In the genomic region with DNA sequence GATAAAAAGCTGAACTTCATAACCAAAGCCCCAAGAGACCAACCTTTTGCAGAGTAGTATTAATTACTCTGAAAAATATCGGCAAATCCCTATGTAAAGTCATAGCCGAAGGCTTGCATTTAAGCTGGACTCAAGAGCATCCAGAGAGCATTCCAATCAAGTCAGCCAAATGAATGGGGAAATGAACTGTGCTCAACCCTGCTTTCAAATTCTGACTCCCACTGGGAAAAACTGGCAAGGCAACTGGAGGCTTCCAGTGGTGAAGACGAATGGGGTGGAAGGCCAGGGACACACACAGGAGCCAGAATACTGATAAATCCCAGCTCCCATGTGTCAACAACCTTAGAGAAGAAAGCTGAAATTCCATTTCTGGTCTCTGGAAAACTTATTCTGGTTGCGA, we compare ENCODE assay signal across 18 mouse cellular contexts.
A peak's percentile ranks its signal among the peaks of the same experiment; 100 is the strongest.
DNase-seq lines count a peak whose midpoint lies in the region; ATAC-seq and TF ChIP-seq lines count a peak whose summit lies in the region.
"Had no signal": no experiment of that assay in that cellular context is flagged by ENCODE, and none has a peak within 500 bp of the region (broad histone marks: within the 10 kb centered on the region; RNA-seq: fewer than 3 reads in every experiment).

No protein-coding gene starts in this region.

- 0 out of 2 replicates have a peak, but pooled peaks cover 1% of the 10 kb centered on the region for H3K4me1 ChIP-seq in forebrain, embryonic 11.5 days (replicated peaks; ENCODE audit: control insufficient read depth, insufficient read depth, low read length)
- peaks cover 33% of the 10 kb centered on the region for H3K4me1 ChIP-seq in forebrain, embryonic 10.5 days
- peaks cover 3% of the 10 kb centered on the region; the same call in 1 of the 2 replicates for H3K4me1 ChIP-seq in hindbrain, postnatal 0 days (ENCODE audit: insufficient read depth, low read length)
- H3K4me1 ChIP-seq in hindbrain, embryonic 11.5 days (replicated peaks; ENCODE audit: control insufficient read depth, insufficient read depth, low read length): no peaks in the 10 kb centered on the region
- H3K4me1 ChIP-seq: embryonic facial prominence, embryonic 12.5 days; liver, embryonic 13.5 days; neural tube, embryonic 12.5 days had no signal

- TF ChIP-seq CTCF in hindbrain, postnatal 0 days (IDR thresholded peaks at IDR 0.05; ENCODE audit: low read depth): no peak

- H3K27ac ChIP-seq in forebrain, embryonic 11.5 days (ENCODE audit: low read depth, low read length): no peak overlapping the region
- no peak overlapping the region for H3K27ac ChIP-seq in forebrain, embryonic 10.5 days
- no peak overlapping the region for H3K27ac ChIP-seq in hindbrain, postnatal 0 days
- H3K27ac ChIP-seq in hindbrain, embryonic 11.5 days (ENCODE audit: low read depth, low read length): no peak overlapping the region
- H3K27ac ChIP-seq: embryonic facial prominence, embryonic 12.5 days; liver, embryonic 13.5 days; midbrain, embryonic 12.5 days; neural tube, embryonic 12.5 days had no signal

- no peak for DNase-seq in forebrain, embryonic 11.5 days (ENCODE audit: low spot score)
- DNase-seq in forebrain, embryonic 10.5 days (ENCODE audit: extremely low spot score, low spot score): no peak
- peak; percentile 48 for DNase-seq in hindbrain, postnatal 0 days (ENCODE audit: low spot score)
- no peak for DNase-seq in hindbrain, embryonic 11.5 days (ENCODE audit: low spot score)
- DNase-seq in 3T3-L1 (ENCODE audit: low read depth, low spot score): peak; percentile 6
- DNase-seq in embryo, embryonic 11 days: peak; percentile 3
- no peak for DNase-seq in right cerebral cortex, adult 2 months (ENCODE audit: low spot score in 2 of 2)
- DNase-seq in thymus, postnatal 14 days: no peak
- DNase-seq: cerebellum, adult 8-10 months; kidney, postnatal 25 days; liver, embryonic 13.5 days; right cerebral cortex, postnatal 14 days; thymus, adult 2 months had no signal

- H3K4me3 ChIP-seq in forebrain, embryonic 11.5 days (ENCODE audit: low read depth, low read length): no peak overlapping the region
- no peak overlapping the region for H3K4me3 ChIP-seq in forebrain, embryonic 10.5 days
- H3K4me3 ChIP-seq in hindbrain, postnatal 0 days (ENCODE audit: low read length): no peak overlapping the region
- H3K4me3 ChIP-seq in hindbrain, embryonic 11.5 days (ENCODE audit: low read depth, low read length): no peak overlapping the region
- H3K4me3 ChIP-seq: embryonic facial prominence, embryonic 12.5 days; liver, embryonic 13.5 days; midbrain, embryonic 12.5 days; neural tube, embryonic 12.5 days had no signal

- H3K36me3 ChIP-seq in forebrain, embryonic 11.5 days (ENCODE audit: control insufficient read depth, insufficient read depth, low read length): no peaks in the 10 kb centered on the region
- H3K36me3 ChIP-seq in forebrain, embryonic 10.5 days (replicated peaks): no peaks in the 10 kb centered on the region
- H3K36me3 ChIP-seq in hindbrain, postnatal 0 days (ENCODE audit: insufficient read depth, low read length): no peaks in the 10 kb centered on the region
- no peaks in the 10 kb centered on the region for H3K36me3 ChIP-seq in hindbrain, embryonic 11.5 days (ENCODE audit: control insufficient read depth, insufficient read depth, low read length)
- H3K36me3 ChIP-seq: embryonic facial prominence, embryonic 12.5 days; liver, embryonic 13.5 days; midbrain, embryonic 12.5 days; neural tube, embryonic 12.5 days had no signal

- H3K27me3 ChIP-seq in forebrain, embryonic 11.5 days (ENCODE audit: control insufficient read depth, insufficient read depth, low read length): no peaks in the 10 kb centered on the region
- H3K27me3 ChIP-seq in forebrain, embryonic 10.5 days (ENCODE audit: poor library complexity, severe bottlenecking): no peaks in the 10 kb centered on the region
- no peaks in the 10 kb centered on the region for H3K27me3 ChIP-seq in hindbrain, postnatal 0 days (ENCODE audit: insufficient read depth, low read length)
- H3K27me3 ChIP-seq in hindbrain, embryonic 11.5 days (ENCODE audit: control insufficient read depth, insufficient read depth, low read length): no peaks in the 10 kb centered on the region
- H3K27me3 ChIP-seq: embryonic facial prominence, embryonic 12.5 days; liver, embryonic 13.5 days; midbrain, embryonic 12.5 days; neural tube, embryonic 12.5 days had no signal

- H3K9me3 ChIP-seq in forebrain, embryonic 11.5 days (ENCODE audit: control insufficient read depth, low read length): no peaks in the 10 kb centered on the region
- H3K9me3 ChIP-seq in forebrain, embryonic 10.5 days: no peaks in the 10 kb centered on the region
- no peaks in the 10 kb centered on the region for H3K9me3 ChIP-seq in hindbrain, postnatal 0 days (ENCODE audit: low read length)
- H3K9me3 ChIP-seq in hindbrain, embryonic 11.5 days (ENCODE audit: control insufficient read depth, low read length): no peaks in the 10 kb centered on the region
- H3K9me3 ChIP-seq: embryonic facial prominence, embryonic 12.5 days; liver, embryonic 13.5 days; midbrain, embryonic 12.5 days; neural tube, embryonic 12.5 days had no signal

- WGBS in forebrain, embryonic 11.5 days: 33% methylated on average over 4 of the region's 4 CpGs
- WGBS in forebrain, embryonic 10.5 days: 56% methylated on average over 4 of the region's 4 CpGs
- 40% methylated on average over 4 of the region's 4 CpGs for WGBS in hindbrain, postnatal 0 days
- 57% methylated on average over 4 of the region's 4 CpGs for WGBS in hindbrain, embryonic 11.5 days

- H3K9ac ChIP-seq in forebrain, embryonic 11.5 days (ENCODE audit: low read length): no peak overlapping the region
- H3K9ac ChIP-seq in hindbrain, postnatal 0 days (replicated peaks; ENCODE audit: low read length): no peak overlapping the region
- no peak overlapping the region for H3K9ac ChIP-seq in hindbrain, embryonic 11.5 days (ENCODE audit: low read depth, low read length)
- H3K9ac ChIP-seq: embryonic facial prominence, embryonic 12.5 days; liver, embryonic 13.5 days; midbrain, embryonic 12.5 days; neural tube, embryonic 12.5 days had no signal

- ATAC-seq in forebrain, embryonic 11.5 days (replicated peaks; ENCODE audit: low FRiP score): 0 out of 2 replicates have a peak, but pooled peaks have one; percentile 35
- no peak for ATAC-seq in hindbrain, postnatal 0 days
- no peak for ATAC-seq in hindbrain, embryonic 11.5 days (ENCODE audit: low FRiP score)
- ATAC-seq: activated CD4-positive, CD25-positive, alpha-beta regulatory T cell, adult 4 months; intestine, postnatal 0 days had no signal

- no peak overlapping the region for H3K4me2 ChIP-seq in forebrain, embryonic 11.5 days (ENCODE audit: low read depth, low read length, severe bottlenecking)
- no peak overlapping the region for H3K4me2 ChIP-seq in hindbrain, postnatal 0 days (ENCODE audit: low read depth, low read length)
- no peak overlapping the region for H3K4me2 ChIP-seq in hindbrain, embryonic 11.5 days (replicated peaks; ENCODE audit: low read depth, low read length)
- H3K4me2 ChIP-seq: embryonic facial prominence, embryonic 12.5 days; liver, embryonic 13.5 days; midbrain, embryonic 12.5 days; neural tube, embryonic 12.5 days had no signal

Comparison
In these comparisons a context has a peak if more than half of its experiments do, and no peak if none do; other contexts are left out.
1. DNase-seq: peak in hindbrain, postnatal 0 days (single experiment), 3T3-L1 (single experiment) and embryo, embryonic 11 days (single experiment); none in forebrain, embryonic 11.5 days (single experiment), forebrain, embryonic 10.5 days (single experiment), hindbrain, embryonic 11.5 days (single experiment), right cerebral cortex, adult 2 months (0 of 2) and thymus, postnatal 14 days (single experiment).